Mouse (Mus musculus): ENCODE data around the gene Abcc2.

The Abcc2 gene

GRCm38 (mm10) chr19:43851996-43852630, 70.1 kb downstream of the Abcc2 start:
- in situ Hi-C loops (cut with MboI, MseI), result no loop called here

DNA sequence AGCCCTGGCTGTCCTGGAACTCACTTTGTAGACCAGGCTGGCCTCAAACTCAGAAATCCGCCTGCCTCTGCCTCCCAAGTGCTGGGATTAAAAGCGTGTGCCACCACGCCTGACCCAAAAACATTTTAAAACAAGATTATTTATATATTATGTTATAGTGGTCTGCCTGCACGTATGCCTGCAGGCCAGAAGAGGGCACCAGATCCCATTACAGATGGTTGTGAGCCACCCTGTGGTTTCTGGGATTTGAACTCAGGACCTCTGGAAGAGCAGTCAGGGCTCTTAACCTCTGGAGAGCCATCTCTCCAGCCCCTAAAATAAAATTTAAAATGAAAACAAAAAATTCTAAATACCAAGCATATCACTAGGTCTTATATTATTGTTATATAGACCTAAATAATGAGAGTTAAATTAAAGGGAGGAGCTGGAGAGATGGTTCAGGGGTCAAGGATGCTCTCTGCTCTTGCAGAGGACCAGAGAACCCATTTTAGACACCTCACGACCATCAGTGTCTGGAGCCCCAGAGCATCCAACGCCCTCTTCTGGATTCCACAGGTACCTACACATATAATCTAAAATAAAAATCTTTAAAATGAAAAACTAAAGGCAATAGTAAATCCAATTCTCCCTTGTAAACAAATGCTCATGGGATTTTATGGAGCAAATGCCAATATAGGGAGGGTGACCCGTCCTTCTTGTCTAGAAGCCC, 71.0 kb downstream of the Abcc2 start:
- in situ Hi-C loops (cut with MboI, MseI), result no loop called here

- in situ Hi-C loops (cut with MboI, MseI), result loop anchor here (5.0 kb wide), 1 partner anchor 105 kb away; no protein-coding TSS in a partner anchor
Measured at GRCm38 (mm10) chr19:43857347-43857746, 75.4 kb downstream of the Abcc2 start.

- in situ Hi-C loops (cut with MboI, MseI), result no loop called here
Measured at GRCm38 (mm10) chr19:43870418-43870817, 88.4 kb downstream of the Abcc2 start.

GRCm38 (mm10) chr19:43874351-43874750, 92.4 kb downstream of the Abcc2 start:
- in situ Hi-C loops (cut with MboI, MseI), result no loop called here

DNA sequence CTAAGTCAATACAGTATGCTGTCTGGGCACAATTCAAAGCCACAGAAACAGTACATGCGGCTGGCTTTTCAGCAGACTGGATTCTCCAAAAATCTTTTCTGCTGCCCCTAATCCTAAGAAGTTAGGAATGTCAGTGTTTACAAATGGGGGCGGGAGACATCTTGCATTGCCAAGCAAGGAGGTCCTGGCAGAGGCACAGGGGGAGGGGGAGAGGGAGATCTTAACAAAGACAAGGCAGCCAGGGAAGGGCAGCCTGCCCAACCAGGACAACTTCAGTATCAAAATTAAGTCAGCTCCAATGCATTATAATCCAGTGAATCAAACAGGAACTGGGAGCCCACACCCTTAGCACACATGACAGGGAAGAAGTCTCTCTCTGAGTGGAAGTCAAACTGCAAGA, 94.0 kb downstream of the Abcc2 start:
- in situ Hi-C loops (cut with MboI, MseI), result no loop called here

- in situ Hi-C loops (cut with MboI, MseI), result no loop called here
Measured at GRCm38 (mm10) chr19:43877364-43877763, 95.4 kb downstream of the Abcc2 start.

GRCm38 (mm10) chr19:43878111-43879092, 96.4 kb downstream of the Abcc2 start:
- in situ Hi-C loops (cut with MboI, MseI), result no loop called here

- in situ Hi-C loops (cut with MboI, MseI), result no loop called here
Measured at GRCm38 (mm10) chr19:43879401-43880212, 97.6 kb downstream of the Abcc2 start.

GRCm38 (mm10) chr19:43880420-43880819, 98.4 kb downstream of the Abcc2 start:
- in situ Hi-C loops (cut with MboI, MseI), result no loop called here

GRCm38 (mm10) chr19:43881615-43882014, 99.6 kb downstream of the Abcc2 start:
- in situ Hi-C loops (cut with MboI, MseI), result no loop called here

DNA sequence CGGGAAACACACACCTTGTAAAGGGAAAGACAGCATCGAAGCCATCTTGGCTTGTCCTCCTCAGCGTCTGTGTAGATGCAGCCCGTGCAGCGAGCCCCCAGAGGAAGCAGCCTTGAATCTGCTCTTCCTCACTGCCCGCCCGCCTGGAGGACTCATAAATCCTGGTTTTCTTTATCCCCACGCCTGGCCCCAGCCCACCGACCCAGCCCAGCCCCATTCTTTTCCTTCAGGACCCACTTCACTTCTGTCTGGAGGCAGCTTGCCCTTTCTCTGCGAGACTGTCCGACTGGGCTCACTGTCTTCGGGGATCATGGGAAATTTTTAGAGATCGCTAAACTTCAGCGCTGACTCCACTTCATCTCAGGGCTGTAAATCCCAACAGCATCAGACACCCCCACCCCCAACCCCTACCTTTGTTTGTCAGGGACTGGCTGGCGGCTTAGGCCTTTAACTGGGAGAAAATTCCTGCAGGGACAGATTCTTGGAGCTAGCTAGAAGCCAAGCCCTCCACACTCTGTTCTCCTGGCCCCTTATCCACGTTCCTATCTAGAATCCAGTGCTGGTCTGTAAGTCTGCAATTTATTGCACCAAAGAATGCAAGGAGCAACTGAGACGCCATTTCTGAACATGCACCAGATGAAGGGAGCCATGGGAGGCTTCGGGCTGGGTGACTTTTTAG, 101.0 kb downstream of the Abcc2 start:
- in situ Hi-C loops (cut with MboI, MseI), result no loop called here

DNA sequence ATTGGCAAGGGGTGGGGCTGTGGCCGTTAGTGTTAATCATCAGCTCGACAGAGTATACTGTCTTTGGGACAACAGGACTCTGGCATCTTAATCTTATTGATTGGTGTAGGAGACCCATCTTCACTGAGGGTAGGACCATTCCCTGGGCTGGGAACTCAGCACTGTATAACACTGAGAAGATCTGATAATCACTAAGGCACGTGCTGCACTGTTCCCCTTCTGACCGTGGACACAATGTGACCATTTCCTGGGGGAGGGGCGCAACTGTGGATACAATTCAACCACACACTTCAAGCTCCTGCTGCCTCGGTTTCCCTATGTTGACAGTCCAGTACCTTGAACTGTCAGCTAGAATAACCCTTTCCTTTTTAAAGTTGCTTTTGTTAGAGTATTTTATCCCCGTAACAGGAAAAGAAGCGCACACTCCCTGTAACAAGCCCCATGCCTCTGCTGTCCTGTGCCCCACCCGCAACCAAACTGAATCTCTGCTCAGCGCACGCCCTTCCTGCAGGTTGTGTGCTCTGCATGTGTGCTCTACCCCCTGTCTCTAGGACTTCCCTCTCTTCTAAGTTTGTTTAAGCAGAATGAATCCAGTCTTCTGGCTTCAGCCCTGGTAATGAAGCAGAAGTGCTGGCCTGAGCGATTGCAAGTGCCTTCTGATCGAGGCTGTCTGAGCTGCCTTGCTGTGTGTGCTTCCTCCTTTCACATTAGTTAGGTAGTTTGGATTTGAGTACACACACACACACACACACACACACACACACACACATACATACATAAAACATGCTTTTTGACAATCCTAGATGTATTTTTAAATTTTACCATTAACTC, 102.9 kb downstream of the Abcc2 start:
- in situ Hi-C loops (cut with MboI, MseI), result no loop called here

DNA sequence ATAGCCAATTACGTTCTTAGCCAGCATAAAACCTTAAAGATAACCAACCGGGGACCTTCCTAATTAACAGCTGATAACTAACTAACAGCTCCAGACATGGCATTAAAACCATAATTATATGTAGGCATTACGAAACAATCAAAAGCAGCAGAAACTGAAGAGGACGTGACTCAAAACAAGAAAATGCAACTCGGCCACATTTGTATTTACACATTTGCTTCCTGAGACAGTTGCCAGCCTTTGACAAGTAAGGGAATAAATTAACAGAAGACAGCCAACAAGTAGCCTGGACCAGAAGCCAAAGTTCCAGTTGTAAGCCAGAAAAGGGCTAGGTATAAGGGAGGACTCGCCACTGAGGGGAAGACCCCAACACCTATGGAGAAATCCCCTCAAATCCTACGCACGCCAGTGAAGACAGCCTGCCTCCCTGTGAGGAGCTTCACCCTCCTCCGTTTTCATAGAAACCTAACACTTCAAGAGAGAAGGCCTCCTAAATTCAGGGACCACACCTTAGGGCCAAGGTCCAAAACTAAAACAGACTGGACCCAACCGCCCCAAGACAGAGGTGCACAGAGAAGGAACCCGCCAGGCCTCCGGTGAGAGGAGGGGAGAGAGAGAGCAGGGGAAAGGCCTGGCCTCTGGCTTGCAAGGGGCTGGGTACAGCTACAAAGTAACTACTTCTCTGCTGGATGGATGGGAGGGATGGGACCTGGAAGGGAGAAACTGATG, 104.5 kb downstream of the Abcc2 start:
- in situ Hi-C loops (cut with MboI, MseI), result no loop called here

DNA sequence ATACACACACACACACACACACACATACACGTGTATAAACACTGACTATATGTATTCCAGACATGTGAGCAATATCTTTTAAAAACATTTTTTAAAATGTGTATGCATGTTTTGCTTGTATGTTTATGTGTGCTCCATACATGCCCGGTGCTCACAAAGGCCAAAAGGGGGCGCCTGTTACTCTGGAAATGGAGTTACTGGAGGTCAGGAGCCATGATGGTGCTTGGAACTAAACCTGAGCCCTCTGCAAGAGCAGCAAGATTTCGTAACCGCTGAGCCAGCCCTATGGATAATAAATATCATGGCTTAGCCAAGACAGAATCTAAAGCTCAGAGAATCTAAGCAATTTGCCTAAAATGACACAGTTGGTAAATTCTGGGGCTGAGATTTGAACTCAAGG, 105.2 kb downstream of the Abcc2 start:
- in situ Hi-C loops (cut with MboI, MseI), result no loop called here

DNA sequence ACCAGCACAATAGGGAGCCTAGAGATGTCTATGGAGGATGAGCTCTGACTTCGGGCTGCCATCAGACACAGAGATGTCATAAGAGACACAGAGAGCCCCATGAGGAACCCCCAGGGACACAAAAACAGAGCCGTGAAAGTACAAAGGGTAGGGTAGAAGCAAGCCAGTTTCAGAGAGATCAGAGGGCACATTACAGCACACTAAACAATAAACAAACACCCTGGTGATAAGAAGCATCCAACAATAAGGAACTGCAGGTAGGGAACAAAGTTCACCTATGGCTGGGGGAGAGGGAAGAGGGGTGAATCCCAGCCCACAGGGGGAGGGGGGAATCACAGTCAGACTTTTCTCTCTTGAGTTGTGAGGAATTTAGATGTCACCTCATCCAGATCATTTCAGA, 105.7 kb downstream of the Abcc2 start:
- in situ Hi-C loops (cut with MboI, MseI), result no loop called here
